Mouse (Mus musculus): ENCODE measurements at regions not wholly inside any gene's neighbourhood (a gene's known extent, or its start where the extent isn't known, plus 50 kb on each side); places are given as distances from the start of the nearest gene placed in this dataset.
"Not testable (repeated sequence)": the region's sequence is repeated elsewhere in the genome, so short reads cannot be mapped to it uniquely, and the experiment has no call there.

GRCm38 (mm10) chr15:25237665-25238664, 175.6 kb downstream of the Basp1 start:
- no peak for DNase-seq

GRCm38 (mm10) chr15:25236191-25236723, 177.3 kb downstream of the Basp1 start:
- no peak for DNase-seq

- no peak for DNase-seq
Observed at GRCm38 (mm10) chr15:25234064-25234700, 179.4 kb downstream of the Basp1 start.

- DNase-seq: no peak
Observed at GRCm38 (mm10) chr15:25230213-25230612, 183.4 kb downstream of the Basp1 start.

- DNase-seq: no peak
Observed at GRCm38 (mm10) chr15:25229807-25230206, 183.8 kb downstream of the Basp1 start.

GRCm38 (mm10) chr15:25227496-25227895, 186.1 kb downstream of the Basp1 start:
- DNase-seq: no peak

- DNase-seq: no peak
Observed at GRCm38 (mm10) chr15:25225936-25226335, 187.6 kb downstream of the Basp1 start.

- no peak for DNase-seq
Observed at GRCm38 (mm10) chr15:25225431-25225830, 188.1 kb downstream of the Basp1 start.

GRCm38 (mm10) chr15:25221749-25222148, 191.8 kb downstream of the Basp1 start:
- no peak for DNase-seq

- no peak for DNase-seq
Observed at GRCm38 (mm10) chr15:25216375-25216774, 197.2 kb downstream of the Basp1 start.

- DNase-seq: no peak
Observed at GRCm38 (mm10) chr15:25202097-25202496, 211.5 kb downstream of the Basp1 start.

- not testable (repeated sequence) for DNase-seq
Observed at GRCm38 (mm10) chr15:25200249-25200648, 213.3 kb downstream of the Basp1 start.

GRCm38 (mm10) chr15:25187881-25188326, 225.7 kb downstream of the Basp1 start:
- no peak for DNase-seq

- DNase-seq: no peak
Observed at GRCm38 (mm10) chr15:25172755-25173154, 240.8 kb downstream of the Basp1 start.

- no peak for DNase-seq
Observed at GRCm38 (mm10) chr15:25146371-25146770, 267.2 kb downstream of the Basp1 start.

- DNase-seq: no peak
Observed at GRCm38 (mm10) chr15:25144228-25144627, 269.3 kb downstream of the Basp1 start.

GRCm38 (mm10) chr15:25140389-25141181, 273.0 kb downstream of the Basp1 start:
- DNase-seq: no peak

GRCm38 (mm10) chr15:25137091-25137490, 276.5 kb downstream of the Basp1 start:
- no peak for DNase-seq

- DNase-seq: no peak
Observed at GRCm38 (mm10) chr15:25135471-25136262, 277.9 kb downstream of the Basp1 start.

- no peak for DNase-seq
Observed at GRCm38 (mm10) chr15:25130096-25130495, 283.5 kb downstream of the Basp1 start.

- DNase-seq: no peak
Observed at GRCm38 (mm10) chr15:25129572-25129971, 284.0 kb downstream of the Basp1 start.

GRCm38 (mm10) chr15:25120441-25120840, 293.1 kb downstream of the Basp1 start:
- no peak for DNase-seq
